Mouse (Mus musculus) gastrocnemius, postnatal 10 days (tissue): ENCODE measurements at regions not wholly inside any gene's neighbourhood (a gene's known extent, or its start where the extent isn't known, plus 50 kb on each side); places are given as distances from the start of the nearest gene placed in this dataset.
A peak's percentile ranks its signal among the peaks of the same experiment; 100 is the strongest.

Source experiments
- DNase-seq: peaks from one replicate; pipeline ENCODE4 v3.0.0; 2021; ENCODE audit warnings: mixed read lengths

- DNase-seq = peak; percentile 69
Observed at GRCm38 (mm10) chr9:63896073-63896807, 125.6 kb downstream of the Smad6 start.

- DNase-seq = no peak
Observed at GRCm38 (mm10) chr9:63892235-63892971, 129.5 kb downstream of the Smad6 start.

- DNase-seq = no peak
Observed at GRCm38 (mm10) chr9:63890717-63891116, 131.1 kb downstream of the Smad6 start.

GRCm38 (mm10) chr9:63889570-63889969 is 131.8 kb upstream of the Smad3 start:
- DNase-seq = no peak

- no peak for DNase-seq
Observed at GRCm38 (mm10) chr9:63884971-63885370, 127.2 kb upstream of the Smad3 start.

- no peak for DNase-seq
Observed at GRCm38 (mm10) chr9:63883738-63884520, 126.1 kb upstream of the Smad3 start.

GRCm38 (mm10) chr9:63881692-63882091 is 123.9 kb upstream of the Smad3 start:
- no peak for DNase-seq

- no peak for DNase-seq
Observed at GRCm38 (mm10) chr9:63881261-63881563, 123.4 kb upstream of the Smad3 start.

- no peak for DNase-seq
Observed at GRCm38 (mm10) chr9:63880487-63881260, 122.9 kb upstream of the Smad3 start.

GRCm38 (mm10) chr9:63879710-63880428 is 122.1 kb upstream of the Smad3 start:
- no peak for DNase-seq

- DNase-seq = no peak
Observed at GRCm38 (mm10) chr9:63877864-63878263, 120.1 kb upstream of the Smad3 start.

- DNase-seq = no peak
Observed at GRCm38 (mm10) chr9:63876886-63877285, 119.1 kb upstream of the Smad3 start.

- DNase-seq = no peak
Observed at GRCm38 (mm10) chr9:63876023-63876422, 118.2 kb upstream of the Smad3 start.

GRCm38 (mm10) chr9:63875193-63875592 is 117.4 kb upstream of the Smad3 start:
- no peak for DNase-seq

GRCm38 (mm10) chr9:63864350-63864749 is 106.6 kb upstream of the Smad3 start:
- DNase-seq = no peak

- DNase-seq = no peak
Observed at GRCm38 (mm10) chr9:63863328-63863727, 105.5 kb upstream of the Smad3 start.

GRCm38 (mm10) chr9:63862427-63862826 is 104.6 kb upstream of the Smad3 start:
- DNase-seq = no peak

- DNase-seq = no peak
Observed at GRCm38 (mm10) chr9:63861418-63861817, 103.6 kb upstream of the Smad3 start.

- no peak for DNase-seq
Observed at GRCm38 (mm10) chr9:63860196-63860595, 102.4 kb upstream of the Smad3 start.

- DNase-seq = no peak
Observed at GRCm38 (mm10) chr9:63856065-63856736, 98.4 kb upstream of the Smad3 start.

- DNase-seq = no peak
Observed at GRCm38 (mm10) chr9:63851809-63852208, 94.0 kb upstream of the Smad3 start.
